Mouse (Mus musculus): ENCODE results near the gene Tbx4. TPM values are rescaled to one million over a fixed set of nuclear protein-coding genes. Genes with fewer than 3 reads are reported as not detected.

Tbx4 gene
- polyA plus RNA-seq, 1 experiment from 2014 or later: 0.08 TPM

- H3K4me3 ChIP-seq (ENCODE audit: low read depth, low read length): no peak overlapping the region
- DNase-seq (ENCODE audit: low spot score): peak; percentile 47
- H3K9ac ChIP-seq (ENCODE audit: low read depth, low read length): no peak overlapping the region
- H3K27me3 ChIP-seq (ENCODE audit: control insufficient read depth, insufficient read depth, low read length): peaks cover 82% of the 10 kb centered on the region
- ATAC-seq (ENCODE audit: low FRiP score): no peak
- no peak overlapping the region for H3K4me2 ChIP-seq (replicated peaks; ENCODE audit: low read depth, low read length)
- H3K36me3 ChIP-seq (ENCODE audit: control insufficient read depth, insufficient read depth, low read length): no peaks in the 10 kb centered on the region
- no peaks in the 10 kb centered on the region for H3K9me3 ChIP-seq (ENCODE audit: control insufficient read depth, low read length)
- no peak overlapping the region for H3K27ac ChIP-seq (ENCODE audit: low read depth, low read length)
- H3K4me1 ChIP-seq (replicated peaks; ENCODE audit: control insufficient read depth, insufficient read depth, low read length): peaks cover 10% of the 10 kb centered on the region
- 0% methylated on average over 2 of the region's 2 CpGs for WGBS
Measured at GRCm38 (mm10) chr11:85891692-85892040, 5.4 kb downstream of the Tbx4 start.

DNA sequence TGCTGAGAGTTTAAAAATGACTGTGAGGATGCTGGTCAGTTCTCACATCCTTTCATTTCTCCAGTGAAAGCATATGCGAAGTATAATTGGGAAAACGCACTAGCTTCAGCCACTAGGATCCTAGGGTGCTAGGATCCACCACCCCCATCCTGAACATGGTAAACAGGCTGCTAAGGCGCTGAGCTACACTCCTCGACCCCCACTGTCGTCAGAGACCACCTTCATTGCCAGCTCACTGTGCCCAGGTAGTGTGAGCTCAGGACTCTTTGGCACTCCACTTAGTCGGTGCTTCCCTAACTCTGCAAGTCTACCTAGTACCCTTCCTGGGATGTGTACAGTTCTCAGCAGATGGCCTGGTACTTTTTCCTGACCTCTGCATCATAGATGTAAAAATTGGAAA lies 6.5 kb downstream of the Tbx4 start:
- no peaks in the 10 kb centered on the region for H3K9me3 ChIP-seq (ENCODE audit: control insufficient read depth, low read length)
- H3K27ac ChIP-seq (ENCODE audit: low read depth, low read length): no peak overlapping the region
- no peaks in the 10 kb centered on the region for H3K36me3 ChIP-seq (ENCODE audit: control insufficient read depth, insufficient read depth, low read length)
- H3K9ac ChIP-seq (ENCODE audit: low read depth, low read length): no peak overlapping the region
- no peak overlapping the region for H3K4me2 ChIP-seq (replicated peaks; ENCODE audit: low read depth, low read length)
- peak; percentile 40 for DNase-seq (ENCODE audit: low spot score)
- no peak overlapping the region for H3K4me3 ChIP-seq (ENCODE audit: low read depth, low read length)
- ATAC-seq (ENCODE audit: low FRiP score): no peak
- H3K4me1 ChIP-seq (replicated peaks; ENCODE audit: control insufficient read depth, insufficient read depth, low read length): peaks cover 10% of the 10 kb centered on the region
- peaks cover 90% of the 10 kb centered on the region for H3K27me3 ChIP-seq (ENCODE audit: control insufficient read depth, insufficient read depth, low read length)
- under 1% methylated on average over 6 of the region's 6 CpGs for WGBS

GRCm38 (mm10) chr11:85893400-85894135 lies 7.3 kb downstream of the Tbx4 start:
- H3K9ac ChIP-seq (ENCODE audit: low read depth, low read length): no peak overlapping the region
- no peaks in the 10 kb centered on the region for H3K9me3 ChIP-seq (ENCODE audit: control insufficient read depth, low read length)
- DNase-seq (ENCODE audit: low spot score) (peak; percentile 57), ATAC-seq (ENCODE audit: low FRiP score) (no peak)
- H3K4me2 ChIP-seq (replicated peaks; ENCODE audit: low read depth, low read length): no peak overlapping the region
- peaks cover 10% of the 10 kb centered on the region for H3K4me1 ChIP-seq (replicated peaks; ENCODE audit: control insufficient read depth, insufficient read depth, low read length)
- no peaks in the 10 kb centered on the region for H3K36me3 ChIP-seq (ENCODE audit: control insufficient read depth, insufficient read depth, low read length)
- H3K4me3 ChIP-seq (ENCODE audit: low read depth, low read length): no peak overlapping the region
- no peak overlapping the region for H3K27ac ChIP-seq (ENCODE audit: low read depth, low read length)
- WGBS: 2% methylated on average over 13 of the region's 13 CpGs
- peaks cover 94% of the 10 kb centered on the region for H3K27me3 ChIP-seq (ENCODE audit: control insufficient read depth, insufficient read depth, low read length)

DNA sequence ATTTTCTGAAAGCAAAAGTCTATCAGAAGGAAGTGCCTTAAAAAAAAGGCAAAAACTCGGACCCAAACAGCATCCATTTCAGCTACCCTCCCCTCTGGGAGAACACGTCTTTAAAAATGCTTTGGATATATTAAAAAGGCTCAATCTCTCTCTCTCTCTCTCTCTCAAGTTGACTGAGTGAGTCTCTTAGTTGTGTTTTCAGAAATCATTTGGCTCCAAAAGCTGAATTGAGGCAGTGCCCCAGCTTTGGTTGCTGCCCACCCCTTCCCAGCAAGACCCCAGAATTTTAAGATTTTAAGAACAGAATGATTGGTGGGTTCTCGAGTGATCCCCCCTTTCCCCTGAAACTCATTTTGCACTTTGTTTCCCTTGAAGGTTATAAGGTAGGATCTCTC lies 7.9 kb downstream of the Tbx4 start:
- Histone ChIP-seq H3K4me2 (replicated peaks; ENCODE audit: low read depth, low read length) (no peak overlapping the region), H3K9ac (ENCODE audit: low read depth, low read length) (no peak overlapping the region), H3K9me3 (ENCODE audit: control insufficient read depth, low read length) (no peaks in the 10 kb centered on the region), H3K27ac (ENCODE audit: low read depth, low read length) (no peak overlapping the region), H3K4me3 (ENCODE audit: low read depth, low read length) (no peak overlapping the region), H3K27me3 (ENCODE audit: control insufficient read depth, insufficient read depth, low read length) (peaks cover 89% of the 10 kb centered on the region), H3K4me1 (replicated peaks; ENCODE audit: control insufficient read depth, insufficient read depth, low read length) (peaks cover 10% of the 10 kb centered on the region), H3K36me3 (ENCODE audit: control insufficient read depth, insufficient read depth, low read length) (no peaks in the 10 kb centered on the region)
- DNase-seq (ENCODE audit: low spot score) (peak; percentile 36), ATAC-seq (ENCODE audit: low FRiP score) (no peak)
- WGBS: 3% methylated on average over 3 of the region's 3 CpGs

DNA sequence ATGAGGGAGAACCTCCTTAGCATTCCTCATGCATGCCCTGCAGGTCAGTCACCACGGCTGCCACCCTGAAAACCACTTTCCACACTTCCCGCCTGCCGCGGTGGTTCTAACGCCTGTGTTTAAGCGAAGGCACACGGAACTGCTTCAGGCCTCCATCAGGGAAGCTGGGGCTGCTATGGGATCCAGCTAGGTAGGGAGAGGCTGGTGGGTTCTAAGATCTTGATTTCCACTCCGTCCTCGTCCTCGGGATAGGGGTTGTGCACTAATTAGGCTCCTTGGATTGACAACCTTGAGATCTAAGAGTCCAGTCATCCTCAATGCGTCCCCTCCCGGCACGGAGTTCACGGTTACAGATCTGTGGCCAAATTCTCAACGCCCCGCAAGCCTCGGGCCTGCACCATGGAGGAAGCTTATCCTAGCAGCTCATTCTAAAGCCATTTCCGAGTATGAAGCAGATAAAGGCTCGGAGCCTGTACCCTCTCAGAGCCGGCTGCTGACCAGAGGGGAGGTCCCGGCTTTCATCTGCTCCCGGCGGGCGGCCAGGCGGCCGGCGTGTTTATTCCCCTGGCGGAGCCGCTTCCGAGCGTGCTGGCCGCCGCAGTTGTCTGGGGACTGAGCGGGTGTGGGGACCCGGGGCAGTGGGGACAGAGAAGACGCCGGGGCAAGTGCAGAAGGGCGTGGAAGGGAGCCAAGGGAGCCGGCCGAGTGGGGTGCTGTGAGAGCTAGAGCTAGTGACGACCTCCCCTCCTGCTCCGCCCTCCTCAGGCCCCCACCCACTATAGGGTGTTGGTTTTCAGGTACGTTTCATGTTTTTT lies 8.7 kb downstream of the Tbx4 start:
- WGBS: 2% methylated on average over 43 of the region's 43 CpGs
- Histone ChIP-seq H3K4me2 (replicated peaks; ENCODE audit: low read depth, low read length) (peak overlapping the region; percentile 41), H3K9me3 (ENCODE audit: control insufficient read depth, low read length) (no peaks in the 10 kb centered on the region), H3K9ac (ENCODE audit: low read depth, low read length) (peak overlapping the region; percentile 42; the same call in 1 of the 2 replicates), H3K4me3 (ENCODE audit: low read depth, low read length) (peak overlapping the region; percentile 25), H3K27ac (ENCODE audit: low read depth, low read length) (no peak overlapping the region), H3K36me3 (ENCODE audit: control insufficient read depth, insufficient read depth, low read length) (no peaks in the 10 kb centered on the region), H3K27me3 (ENCODE audit: control insufficient read depth, insufficient read depth, low read length) (peaks cover 85% of the 10 kb centered on the region), H3K4me1 (replicated peaks; ENCODE audit: control insufficient read depth, insufficient read depth, low read length) (peaks cover 10% of the 10 kb centered on the region)
- DNase-seq (ENCODE audit: low spot score): peak; percentile 67
- no peak for ATAC-seq (ENCODE audit: low FRiP score)

- no peak for ATAC-seq (ENCODE audit: low FRiP score)
- no peak overlapping the region for H3K4me3 ChIP-seq (ENCODE audit: low read depth, low read length)
- no peak overlapping the region for H3K9ac ChIP-seq (ENCODE audit: low read depth, low read length)
- H3K27ac ChIP-seq (ENCODE audit: low read depth, low read length): no peak overlapping the region
- H3K36me3 ChIP-seq (ENCODE audit: control insufficient read depth, insufficient read depth, low read length): no peaks in the 10 kb centered on the region
- no peak overlapping the region for H3K4me2 ChIP-seq (replicated peaks; ENCODE audit: low read depth, low read length)
- DNase-seq (ENCODE audit: low spot score): no peak
- 26% methylated on average over 9 of the region's 13 CpGs for WGBS
- H3K9me3 ChIP-seq (ENCODE audit: control insufficient read depth, low read length): no peaks in the 10 kb centered on the region
- H3K4me1 ChIP-seq (replicated peaks; ENCODE audit: control insufficient read depth, insufficient read depth, low read length): peaks cover 6% of the 10 kb centered on the region
- H3K27me3 ChIP-seq (ENCODE audit: control insufficient read depth, insufficient read depth, low read length): peaks cover 78% of the 10 kb centered on the region
Measured at GRCm38 (mm10) chr11:85896335-85896985, 10.2 kb downstream of the Tbx4 start.

DNA sequence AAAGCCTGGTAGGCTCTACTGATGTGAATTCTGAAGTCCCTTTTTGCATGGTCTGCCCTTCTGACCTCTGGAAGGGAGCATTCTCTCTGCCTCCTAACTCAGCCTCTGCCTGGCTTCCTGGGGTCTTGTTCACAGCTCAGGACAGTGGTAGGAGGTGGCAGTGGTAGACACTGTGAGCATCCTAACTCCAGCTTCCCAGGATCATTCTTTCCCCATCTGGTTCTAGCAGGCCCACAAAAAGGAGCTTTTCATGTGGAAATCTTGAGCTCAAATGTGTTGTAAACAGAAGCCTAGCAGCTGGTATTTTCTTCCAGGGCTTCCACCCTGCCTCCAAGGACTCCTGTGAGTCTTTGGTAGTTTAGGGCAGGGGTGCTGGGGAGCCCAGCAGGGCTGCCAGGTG lies 14.1 kb downstream of the Tbx4 start:
- Histone ChIP-seq H3K27me3 (ENCODE audit: control insufficient read depth, insufficient read depth, low read length) (peaks cover 46% of the 10 kb centered on the region), H3K9ac (ENCODE audit: low read depth, low read length) (no peak overlapping the region), H3K9me3 (ENCODE audit: control insufficient read depth, low read length) (no peaks in the 10 kb centered on the region), H3K4me2 (replicated peaks; ENCODE audit: low read depth, low read length) (no peak overlapping the region), H3K4me1 (replicated peaks; ENCODE audit: control insufficient read depth, insufficient read depth, low read length) (no peaks in the 10 kb centered on the region), H3K4me3 (ENCODE audit: low read depth, low read length) (no peak overlapping the region), H3K27ac (ENCODE audit: low read depth, low read length) (no peak overlapping the region), H3K36me3 (ENCODE audit: control insufficient read depth, insufficient read depth, low read length) (no peaks in the 10 kb centered on the region)
- no peak for DNase-seq (ENCODE audit: low spot score)
- ATAC-seq (ENCODE audit: low FRiP score): no peak

GRCm38 (mm10) chr11:85909514-85909913 lies 23.3 kb downstream of the Tbx4 start:
- Histone ChIP-seq H3K27ac (ENCODE audit: low read depth, low read length) (no peak overlapping the region), H3K36me3 (ENCODE audit: control insufficient read depth, insufficient read depth, low read length) (no peaks in the 10 kb centered on the region), H3K4me2 (replicated peaks; ENCODE audit: low read depth, low read length) (no peak overlapping the region), H3K4me3 (ENCODE audit: low read depth, low read length) (no peak overlapping the region), H3K9me3 (ENCODE audit: control insufficient read depth, low read length) (no peaks in the 10 kb centered on the region), H3K4me1 (replicated peaks; ENCODE audit: control insufficient read depth, insufficient read depth, low read length) (no peaks in the 10 kb centered on the region; the same call in 1 of the 2 replicates), H3K27me3 (ENCODE audit: control insufficient read depth, insufficient read depth, low read length) (no peaks in the 10 kb centered on the region), H3K9ac (ENCODE audit: low read depth, low read length) (no peak overlapping the region)
- WGBS: 60% methylated on average over 4 of the region's 4 CpGs
- no peak for ATAC-seq (ENCODE audit: low FRiP score)
- DNase-seq (ENCODE audit: low spot score): no peak
